Mouse (Mus musculus): Measurements from ENCODE around the gene Cd82. TPM values are rescaled to one million over a fixed set of nuclear protein-coding genes. Genes with fewer than 3 reads are reported as not detected.

Cd82 gene
- polyA plus RNA-seq, 1 experiment: not detected

DNA sequence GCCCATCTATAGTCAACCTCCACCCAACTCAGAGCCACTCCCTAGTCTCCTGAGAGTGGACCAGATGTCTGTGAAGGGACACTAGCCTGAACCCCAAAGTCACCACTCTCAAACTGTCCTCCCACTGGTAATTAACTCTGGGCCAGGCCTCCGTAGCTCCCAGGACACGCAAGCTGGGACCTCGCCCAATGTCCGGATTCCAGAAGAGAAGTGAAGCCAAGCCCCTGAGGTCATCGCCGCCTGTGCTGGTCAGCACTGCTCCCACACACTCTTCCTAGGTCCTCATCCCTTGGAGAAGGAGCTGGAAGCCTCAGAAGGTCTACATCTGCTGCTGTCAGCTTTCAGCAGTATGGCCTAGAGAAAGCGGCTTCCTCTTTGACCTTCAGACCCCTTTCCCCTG, 13.5 kb upstream of the Cd82 start:
- TF ChIP-seq GATA1 (IDR thresholded peaks at IDR 0.05; ENCODE audit: low read length): no peak

DNA sequence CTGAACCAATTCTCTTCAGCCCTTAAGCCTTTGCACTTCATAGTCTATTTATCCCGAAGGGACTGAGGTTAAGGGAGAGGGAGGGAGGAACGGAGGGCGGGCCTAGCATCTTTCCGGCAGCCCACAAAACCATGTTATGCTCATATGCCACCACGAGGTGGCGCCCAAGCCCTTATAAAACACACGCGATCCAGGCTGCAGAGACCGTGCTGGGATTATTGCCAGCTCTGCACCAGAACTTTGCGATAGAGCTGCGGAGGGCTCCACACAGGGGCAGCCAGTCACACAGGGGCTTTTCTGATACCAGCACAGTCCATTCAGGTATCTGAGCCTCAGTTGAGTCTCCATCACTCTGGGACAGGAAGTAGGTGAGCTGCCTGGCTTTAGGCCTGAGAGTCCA, 12.1 kb upstream of the Cd82 start:
- no peak for TF ChIP-seq GATA1 (IDR thresholded peaks at IDR 0.05; ENCODE audit: low read length)

DNA sequence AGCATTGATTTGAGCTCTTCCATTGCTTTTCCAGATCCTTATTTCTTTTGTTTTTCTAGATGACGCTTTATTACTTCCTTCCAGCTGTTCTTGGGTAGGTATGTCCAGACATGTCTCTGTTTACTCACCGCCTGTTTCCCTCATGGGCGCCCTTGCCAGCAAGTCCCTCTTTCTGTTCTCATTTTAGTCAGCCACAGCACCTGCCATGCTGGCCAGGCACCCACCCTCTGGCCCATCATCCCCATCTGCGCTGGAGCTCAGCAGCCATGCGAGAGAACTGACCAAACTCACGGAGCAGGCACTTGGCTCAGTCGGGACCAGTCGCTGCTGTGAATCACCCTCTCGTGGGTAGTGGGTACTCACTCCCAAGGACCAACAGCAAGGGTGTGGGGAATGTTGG, 11.0 kb upstream of the Cd82 start:
- TF ChIP-seq GATA1 (IDR thresholded peaks at IDR 0.05; ENCODE audit: low read length): no peak

DNA sequence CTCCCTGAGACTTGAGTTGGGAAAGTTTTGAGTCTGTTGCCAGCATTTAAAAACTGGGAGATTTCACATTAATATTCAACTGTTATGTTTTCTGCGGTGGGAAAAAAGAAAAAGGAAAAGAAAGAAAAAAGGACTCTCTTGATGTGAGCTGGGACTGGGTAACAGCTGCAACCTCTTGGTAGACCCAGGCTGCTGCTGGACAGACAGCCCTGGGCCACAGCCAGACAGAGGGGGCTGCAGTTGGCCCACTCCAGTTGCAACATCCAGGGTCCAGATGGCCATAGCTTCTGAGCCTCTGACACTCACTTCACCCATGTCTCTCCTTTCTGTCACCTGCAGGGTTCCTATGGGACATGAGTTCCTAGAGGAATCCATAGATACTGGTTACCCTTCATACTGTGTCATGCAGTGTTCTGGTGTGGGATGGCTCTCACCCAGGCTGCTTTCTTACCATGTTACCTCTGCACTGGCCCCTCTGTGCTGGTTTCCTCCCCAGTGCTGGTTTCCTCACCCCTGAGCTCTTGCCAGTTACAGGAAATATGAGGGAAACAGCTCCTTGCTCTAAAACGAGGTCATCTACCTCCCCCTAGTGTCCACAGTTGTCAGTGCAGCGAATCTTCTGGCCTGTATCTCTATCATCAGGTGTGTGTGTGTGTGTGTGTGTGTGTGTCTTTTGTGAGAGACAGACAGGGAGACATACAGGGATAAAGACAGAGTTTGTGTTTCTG, 8.1 kb upstream of the Cd82 start:
- TF ChIP-seq GATA1 (IDR thresholded peaks at IDR 0.05; ENCODE audit: low read length): no peak

DNA sequence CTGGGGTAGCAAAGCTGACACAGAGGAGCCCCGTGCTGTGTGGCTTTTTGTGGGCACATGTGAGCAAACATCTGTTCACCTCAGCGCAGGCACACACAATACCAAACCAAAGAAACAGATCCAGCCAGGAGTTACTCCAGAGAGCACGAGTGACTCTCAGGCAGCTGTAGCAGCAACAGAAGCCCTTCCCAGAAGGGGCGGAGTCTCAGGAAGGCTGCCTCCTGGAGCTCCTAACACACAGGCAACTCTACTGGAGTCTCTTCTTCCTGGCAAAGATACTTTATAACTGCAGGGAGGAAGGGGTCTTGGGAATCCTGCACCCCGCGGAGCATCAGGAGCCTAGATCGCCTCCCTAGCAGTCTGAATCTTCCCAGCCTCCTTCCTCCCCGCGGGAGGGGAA, 7.2 kb upstream of the Cd82 start:
- TF ChIP-seq GATA1 (IDR thresholded peaks at IDR 0.05; ENCODE audit: low read length): no peak

DNA sequence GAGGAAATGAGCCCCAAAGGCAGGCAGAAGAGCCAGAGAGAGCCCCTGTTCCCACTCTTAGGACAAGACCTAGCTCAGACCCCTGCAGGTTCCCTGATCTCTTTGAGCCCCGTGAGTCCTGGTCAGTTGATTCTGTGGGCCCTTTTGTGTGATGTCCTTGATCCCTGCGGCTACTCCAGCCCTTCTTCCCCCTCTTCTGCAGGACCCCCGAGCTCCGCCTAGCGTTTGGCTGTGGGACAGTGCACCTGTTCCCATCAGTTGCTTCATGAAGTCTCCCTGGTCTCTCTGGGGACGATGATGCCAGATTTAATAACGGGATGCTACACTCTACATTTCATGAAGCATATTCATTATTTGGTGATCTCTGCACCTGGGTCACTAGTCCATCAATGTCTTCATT, 6.2 kb upstream of the Cd82 start:
- no peak for TF ChIP-seq GATA1 (IDR thresholded peaks at IDR 0.05; ENCODE audit: low read length)

DNA sequence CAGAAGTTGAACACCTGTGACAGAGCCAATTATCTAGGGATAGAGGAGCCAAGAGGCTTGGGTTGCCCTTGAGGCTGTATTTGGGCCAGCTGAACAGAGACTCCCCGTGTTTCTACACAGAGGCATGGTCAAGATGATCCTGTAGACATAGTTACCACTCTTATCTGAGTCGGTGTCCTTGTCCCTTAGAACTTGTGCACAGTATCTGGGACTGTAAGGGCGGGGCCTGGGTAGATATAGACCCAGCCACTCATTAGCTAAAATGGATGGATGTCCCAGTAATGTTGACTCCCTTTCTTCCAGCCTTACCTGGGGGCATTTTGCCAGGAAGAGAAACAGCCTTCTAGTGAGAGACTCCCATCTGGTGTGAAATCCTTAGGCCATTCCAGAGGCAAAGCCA, 3.4 kb upstream of the Cd82 start:
- TF ChIP-seq GATA1 (IDR thresholded peaks at IDR 0.05; ENCODE audit: low read length): no peak

DNA sequence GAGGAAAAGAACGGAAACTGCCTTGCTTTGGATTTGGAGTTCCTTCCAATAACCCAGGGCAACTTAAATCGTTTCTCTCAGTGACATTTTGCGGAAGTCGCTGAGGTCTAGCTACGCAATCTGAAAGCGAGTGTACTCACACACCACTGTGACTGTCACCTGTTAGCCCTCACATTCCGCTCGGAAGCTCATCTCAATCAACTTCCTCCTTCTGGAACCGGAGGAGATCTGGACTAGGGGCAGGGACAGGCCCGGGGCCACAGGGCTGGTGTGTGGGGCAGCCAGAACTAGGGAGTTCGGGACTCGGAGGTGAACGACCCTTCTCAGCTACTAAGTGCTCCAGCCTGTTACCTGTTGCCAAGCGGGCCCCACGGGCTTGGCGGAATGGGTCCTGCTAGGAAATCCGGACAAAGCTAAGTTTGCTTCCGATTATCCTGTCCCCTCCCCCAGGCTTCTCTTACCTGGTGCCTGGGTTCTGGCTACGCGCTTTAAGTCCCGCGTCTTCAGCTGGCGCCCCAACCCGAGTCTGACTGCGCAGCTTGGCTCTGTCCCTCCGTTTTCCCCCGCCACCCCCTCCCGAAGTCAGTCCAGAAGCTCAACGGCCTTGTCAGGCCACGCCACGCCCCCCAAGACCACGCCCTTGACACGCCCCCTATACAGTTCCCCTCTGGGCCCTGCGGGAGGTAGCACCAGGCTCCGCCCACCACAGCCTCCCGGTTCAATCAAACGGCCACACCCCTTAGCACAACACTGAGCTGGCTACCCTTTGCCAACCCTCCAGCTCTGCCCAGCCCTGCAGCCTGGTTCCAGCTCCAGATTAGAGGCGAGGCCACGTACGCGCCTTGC, 848 bp downstream of the Cd82 start:
- no peak for TF ChIP-seq GATA1 (IDR thresholded peaks at IDR 0.05; ENCODE audit: low read length)

DNA sequence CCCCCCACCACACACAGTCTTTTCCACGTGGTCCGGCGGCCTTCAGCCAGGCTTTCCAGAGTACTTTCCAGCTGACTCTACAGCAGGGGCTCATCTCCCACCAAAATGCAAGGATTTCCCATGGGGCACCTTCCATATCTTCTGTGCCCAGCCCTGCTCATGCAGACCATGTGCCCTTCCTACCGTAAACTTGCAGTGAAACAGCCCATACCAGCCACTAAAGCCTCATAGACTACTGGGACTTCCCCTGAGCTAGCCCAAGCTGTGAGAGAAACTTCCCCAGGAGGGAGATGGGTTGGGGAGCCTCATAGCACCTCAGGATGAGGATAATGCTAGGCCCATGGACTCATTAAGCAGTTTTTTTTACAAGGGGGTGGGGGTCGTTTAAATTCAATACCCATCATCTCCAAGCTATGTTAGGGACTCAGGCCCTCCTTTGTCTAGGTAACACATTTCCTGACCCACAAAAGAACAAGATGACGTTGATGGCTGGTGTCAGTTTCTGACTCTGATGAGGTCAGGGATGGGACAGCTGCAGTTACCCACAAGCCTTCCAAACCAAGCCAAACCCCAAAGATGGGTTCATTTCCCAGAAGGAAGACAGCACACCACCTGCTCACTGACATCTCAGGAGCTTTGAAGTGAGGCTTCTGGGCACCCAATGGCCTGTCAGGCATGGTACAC, 2.0 kb downstream of the Cd82 start:
- no peak for TF ChIP-seq GATA1 (IDR thresholded peaks at IDR 0.05; ENCODE audit: low read length)

DNA sequence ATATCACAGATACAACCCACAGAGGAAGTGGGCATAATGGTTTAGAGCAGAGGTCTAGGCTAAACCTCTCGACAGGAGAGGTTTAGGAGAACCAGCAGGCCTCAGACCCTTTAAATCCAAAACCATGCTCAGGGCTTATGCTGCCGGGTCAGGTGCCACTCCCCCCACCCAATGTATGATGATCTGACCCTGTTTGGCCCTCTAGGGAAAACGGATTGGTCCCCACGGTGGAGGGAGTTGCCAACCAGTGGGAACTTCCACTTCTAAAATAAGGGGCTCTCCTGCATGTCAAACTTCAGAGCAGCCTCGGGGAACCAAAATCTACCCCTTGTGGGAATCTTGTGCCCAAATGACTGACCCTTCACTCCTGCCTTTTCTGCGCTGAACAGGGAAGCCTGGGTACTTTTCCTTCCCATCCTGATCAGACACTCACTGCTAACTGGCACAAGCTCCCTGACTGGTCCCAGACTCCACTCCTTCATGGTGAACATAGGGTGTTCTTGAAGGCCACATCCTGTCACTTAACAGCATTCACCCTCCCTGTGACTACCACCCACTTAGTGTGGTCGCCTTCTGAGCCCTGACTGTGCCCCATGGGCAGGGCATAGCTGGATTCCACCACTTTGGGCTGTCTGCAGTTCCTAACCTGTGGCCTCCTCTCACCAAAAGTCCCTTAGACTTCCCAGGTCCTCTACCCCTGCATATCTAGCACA, 3.6 kb downstream of the Cd82 start:
- no peak for TF ChIP-seq GATA1 (IDR thresholded peaks at IDR 0.05; ENCODE audit: low read length)

DNA sequence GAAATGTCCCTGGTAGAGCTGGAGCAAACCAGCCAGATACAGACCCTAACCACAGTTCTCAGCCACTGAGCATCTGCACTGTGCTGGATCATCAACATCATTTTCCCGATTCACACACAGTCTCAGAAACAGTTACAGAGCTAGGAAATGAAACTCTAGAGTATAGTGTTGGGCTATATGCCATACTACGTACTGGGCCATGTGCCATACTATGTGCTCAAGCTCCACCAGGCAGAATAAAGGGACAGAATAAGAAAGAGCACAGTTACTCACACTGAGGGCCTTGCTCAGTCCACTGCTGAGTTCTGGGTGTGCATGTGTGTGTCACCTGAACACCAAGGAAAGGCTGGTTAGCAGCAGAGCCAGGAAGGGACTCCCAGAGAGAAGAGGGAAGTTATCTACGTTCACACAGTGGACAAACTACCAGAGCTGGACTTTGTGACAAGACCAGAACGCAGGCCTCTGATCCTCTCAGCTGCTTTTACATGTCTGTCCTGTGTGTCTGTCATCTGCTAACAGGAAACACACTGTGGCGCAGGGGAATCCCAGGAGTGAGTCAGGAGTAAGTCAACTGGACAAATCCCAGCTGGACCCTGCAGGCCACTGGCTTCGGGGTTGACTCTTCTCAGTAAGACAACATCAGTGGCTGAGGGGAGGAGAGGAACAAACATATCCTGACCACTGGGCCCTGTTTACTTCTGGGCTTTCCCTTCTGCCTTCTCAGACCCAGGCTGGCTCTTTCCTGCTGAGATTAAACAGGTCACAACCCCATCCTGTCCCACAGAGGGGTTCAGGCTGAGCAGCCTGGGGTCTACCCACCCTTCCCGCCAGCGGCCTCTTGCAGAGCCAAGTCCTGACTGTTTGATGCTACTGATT, 4.4 kb downstream of the Cd82 start:
- TF ChIP-seq GATA1 (IDR thresholded peaks at IDR 0.05; ENCODE audit: low read length): no peak

DNA sequence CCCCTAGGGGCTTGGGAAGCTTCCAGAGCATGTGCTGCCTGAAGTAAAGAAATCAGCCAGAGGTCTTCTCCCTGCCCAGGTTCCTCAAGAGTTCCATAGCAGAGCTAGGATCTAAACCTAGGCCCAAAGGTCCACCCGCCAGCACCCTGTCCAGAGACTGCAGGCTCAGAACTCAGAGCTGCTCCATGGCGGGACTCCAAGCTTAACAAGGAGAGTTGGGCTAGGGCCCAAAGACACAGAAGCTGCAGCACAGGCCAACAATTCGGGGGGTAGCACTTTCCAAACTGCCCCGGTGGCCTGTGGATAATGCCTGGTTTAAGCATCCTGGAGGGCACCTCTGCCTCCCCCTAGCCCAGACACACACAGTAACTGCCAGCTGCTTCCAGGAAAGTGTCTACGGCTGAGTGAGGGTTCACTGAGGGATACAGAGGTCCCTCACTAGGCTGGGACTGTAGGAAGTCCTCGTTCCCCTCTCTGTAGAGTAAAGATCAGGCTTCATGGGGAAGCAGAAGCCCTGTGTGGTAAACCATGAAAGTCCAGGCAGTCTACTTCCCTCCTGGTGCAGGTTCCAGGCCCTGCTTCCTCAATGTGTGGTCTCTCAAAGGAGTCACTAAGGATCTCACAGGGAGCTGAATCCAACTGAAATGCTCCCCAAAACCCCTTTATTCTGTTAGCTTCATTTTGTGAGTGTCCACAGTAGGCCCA, 5.4 kb downstream of the Cd82 start:
- TF ChIP-seq GATA1 (IDR thresholded peaks at IDR 0.05; ENCODE audit: low read length): no peak

DNA sequence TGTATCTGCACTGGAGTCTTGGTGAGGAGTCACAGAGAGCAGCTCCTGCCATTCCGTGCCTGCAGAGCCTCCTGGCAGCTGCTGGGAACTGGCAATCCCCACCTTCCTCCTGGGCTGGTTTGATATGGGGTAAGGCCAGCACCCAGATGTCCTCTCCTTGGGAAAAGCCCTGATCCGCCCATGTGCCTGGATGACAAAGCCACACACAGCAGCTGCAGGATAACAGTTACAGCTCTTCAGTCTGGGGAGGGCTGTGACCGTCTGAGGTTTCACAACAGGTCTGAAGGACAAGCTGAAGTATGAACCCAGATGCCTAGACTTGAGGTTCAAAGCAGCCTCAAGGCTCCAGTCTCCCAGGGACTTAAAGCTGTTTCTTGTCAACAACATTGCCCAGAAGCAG, 6.8 kb downstream of the Cd82 start:
- TF ChIP-seq GATA1 (IDR thresholded peaks at IDR 0.05; ENCODE audit: low read length): no peak

Measured in G1E-ER4 (cell line).